Mouse (Mus musculus) heart, embryonic 13.5 days (tissue): ENCODE measurements around the gene Mtnr1a. TPM values are rescaled to one million over a fixed set of nuclear protein-coding genes. Genes with fewer than 3 reads are reported as not detected.
A peak's percentile ranks its signal among the peaks of the same experiment; 100 is the strongest.
"Not testable (repeated sequence)": the region's sequence is repeated elsewhere in the genome, so short reads cannot be mapped to it uniquely, and the experiment has no call there.

ENCODE experiments used
- ATAC-seq: fragments of 200-750 bp; cut with Nextera tagmentation; 2 replicates; pipeline ENCODE4 v1.8.0; 2017; ENCODE audit warnings: moderate TSS enrichment; ENCODE audit not compliant: insufficient number of reproducible peaks, low FRiP score, low TSS enrichment; ENCODE audit errors: extremely low read depth
- H3K27ac ChIP-seq: fragments of 300-500 bp; sonication (generic); replicated peaks from 2 replicates; pipeline ENCODE4 v1.5.1; 2015; ENCODE audit warnings: moderate library complexity, mild to moderate bottlenecking, inconsistent platforms
- H3K27me3 ChIP-seq: fragments of 300-500 bp; sonication (generic); replicated peaks from 2 replicates; pipeline ENCODE4 v1.6.1; 2015; ENCODE audit warnings: mild to moderate bottlenecking, inconsistent platforms
- H3K36me3 ChIP-seq: fragments of 300-500 bp; sonication (generic); 2 replicates; pipeline ENCODE4 v1.6.1; 2015; ENCODE audit warnings: mild to moderate bottlenecking, inconsistent platforms
- H3K4me1 ChIP-seq: fragments of 300-500 bp; sonication (generic); 2 replicates; pipeline ENCODE4 v1.6.1; 2015; ENCODE audit warnings: inconsistent platforms
- H3K4me2 ChIP-seq: fragments of 300-500 bp; sonication (generic); 2 replicates; pipeline ENCODE4 v1.6.1; 2015; ENCODE audit warnings: inconsistent platforms, mild to moderate bottlenecking, moderate library complexity
- H3K4me3 ChIP-seq: fragments of 300-500 bp; sonication (generic); 2 replicates; pipeline ENCODE4 v1.5.1; 2015; ENCODE audit warnings: moderate library complexity, mild to moderate bottlenecking, inconsistent platforms
- H3K9ac ChIP-seq: fragments of 300-500 bp; sonication (generic); 2 replicates; pipeline ENCODE4 v1.6.1; 2015; ENCODE audit warnings: inconsistent platforms, mild to moderate bottlenecking, moderate library complexity
- H3K9me3 ChIP-seq: fragments of 300-500 bp; sonication (generic); 2 replicates; pipeline ENCODE4 v1.6.1; 2016; ENCODE audit warnings: inconsistent platforms
- WGBS: fragments of 180-500 bp; shearing (Covaris S2); methylation state at CpG from one replicate; pipeline ENCODE4 v1.1.7; 2015; ENCODE audit warnings: mixed read lengths; 5-methylcytosine and 5-hydroxymethylcytosine counted together
- polyA plus RNA-seq: library from polyadenylated mRNA; unstranded; fragments of >200 nt; fragmentation: Nextera tagmentation; extraction: Ambion mirVana; gene quantifications from 2 replicates; pipeline ENCODE4 v1.2.1, GENCODE M21; 2015

Gene Mtnr1a
- polyA plus RNA-seq, 1 experiment from 2014 or later: 0.15 TPM

DNA sequence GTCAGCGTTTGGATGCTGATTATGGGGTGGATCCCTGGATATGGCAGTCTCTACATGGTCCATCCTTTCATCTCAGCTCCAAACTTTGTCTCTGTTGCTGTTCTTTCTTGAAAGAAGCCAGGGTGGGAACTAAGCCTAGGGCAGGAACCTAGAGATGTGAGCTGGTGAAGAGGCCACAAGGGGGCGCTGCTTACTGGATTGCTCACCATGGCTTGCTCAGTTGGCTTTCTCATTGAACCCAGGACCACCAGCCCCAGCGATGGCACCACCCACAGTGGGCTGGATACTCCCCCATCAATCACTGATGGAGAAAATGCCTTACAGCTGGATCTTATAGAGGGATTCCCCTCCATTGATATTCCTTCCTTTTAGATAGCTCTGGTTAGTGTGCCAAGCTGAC is 12.1 kb upstream of the Mtnr1a start:
- 26% methylated on average over 3 of the region's 3 CpGs for WGBS
- H3K9me3 ChIP-seq: no peaks in the 10 kb centered on the region
- ATAC-seq: no peak

DNA sequence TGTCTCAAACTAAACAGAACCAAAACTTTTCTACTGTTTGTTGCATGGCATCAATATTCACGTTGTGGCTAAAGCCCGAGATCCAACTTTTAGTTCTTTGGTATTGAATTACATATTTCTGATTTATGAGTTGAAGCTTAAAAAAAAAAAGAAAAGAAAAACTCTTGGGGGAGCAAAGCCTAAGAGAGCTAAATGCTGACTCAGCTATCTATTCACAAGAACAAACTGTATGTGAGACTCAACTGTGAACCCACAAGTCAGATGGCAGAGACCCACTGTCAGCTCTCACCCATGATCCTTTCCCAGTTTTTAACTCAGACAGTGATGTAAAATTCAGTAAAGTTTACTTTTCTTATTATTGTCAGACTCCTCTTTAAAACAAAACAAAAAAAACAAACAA is 8.9 kb upstream of the Mtnr1a start:
- H3K36me3 ChIP-seq: peaks cover 17% of the 10 kb centered on the region
- H3K4me2 ChIP-seq: no peak overlapping the region
- 81% methylated on average over 2 of the region's 2 CpGs for WGBS
- no peak overlapping the region for H3K4me3 ChIP-seq
- H3K9ac ChIP-seq: no peak overlapping the region
- H3K4me1 ChIP-seq: peaks cover 8% of the 10 kb centered on the region; the same call in 1 of the 2 replicates
- ATAC-seq: no peak
- no peak overlapping the region for H3K27ac ChIP-seq
- H3K27me3 ChIP-seq: no peaks in the 10 kb centered on the region
- no peaks in the 10 kb centered on the region for H3K9me3 ChIP-seq

More for the DNA sequence above, 12.1 kb upstream of the Mtnr1a start:
- H3K27ac ChIP-seq: no peak overlapping the region
- H3K36me3 ChIP-seq: peaks cover 49% of the 10 kb centered on the region
- H3K9ac ChIP-seq: no peak overlapping the region
- H3K27me3 ChIP-seq: no peaks in the 10 kb centered on the region
- no peak overlapping the region for H3K4me3 ChIP-seq
- no peaks in the 10 kb centered on the region for H3K4me1 ChIP-seq
- no peak overlapping the region for H3K4me2 ChIP-seq

DNA sequence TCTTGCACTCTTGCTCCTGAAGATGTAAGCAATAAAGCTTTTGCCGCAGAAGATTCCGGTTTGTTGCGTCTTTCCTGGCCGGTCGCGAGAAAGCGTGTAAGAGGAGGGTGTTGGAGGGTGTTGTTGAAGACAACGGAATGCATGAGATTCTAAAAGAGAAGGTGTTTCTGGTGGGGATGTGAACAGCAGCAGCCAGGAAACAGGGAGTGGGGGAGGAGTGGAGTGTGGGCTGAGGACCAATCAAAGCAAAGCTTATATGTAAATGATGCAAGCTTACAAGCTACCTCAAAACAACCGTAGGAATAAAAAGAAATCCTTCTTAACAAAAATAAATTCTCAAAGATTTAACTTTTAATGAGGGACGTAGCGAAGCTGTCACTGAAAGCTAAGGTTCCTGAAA is 6.6 kb upstream of the Mtnr1a start:
- ATAC-seq: no peak
- Histone ChIP-seq H3K27me3 (no peaks in the 10 kb centered on the region), H3K9me3 (no peaks in the 10 kb centered on the region), H3K4me3 (no peak overlapping the region), H3K9ac (no peak overlapping the region), H3K36me3 (peaks cover 9% of the 10 kb centered on the region; the same call in 1 of the 2 replicates), H3K4me1 (peaks cover 8% of the 10 kb centered on the region; the same call in 1 of the 2 replicates), H3K27ac (no peak overlapping the region), H3K4me2 (no peak overlapping the region)
- 83% methylated on average over 11 of the region's 11 CpGs for WGBS

DNA sequence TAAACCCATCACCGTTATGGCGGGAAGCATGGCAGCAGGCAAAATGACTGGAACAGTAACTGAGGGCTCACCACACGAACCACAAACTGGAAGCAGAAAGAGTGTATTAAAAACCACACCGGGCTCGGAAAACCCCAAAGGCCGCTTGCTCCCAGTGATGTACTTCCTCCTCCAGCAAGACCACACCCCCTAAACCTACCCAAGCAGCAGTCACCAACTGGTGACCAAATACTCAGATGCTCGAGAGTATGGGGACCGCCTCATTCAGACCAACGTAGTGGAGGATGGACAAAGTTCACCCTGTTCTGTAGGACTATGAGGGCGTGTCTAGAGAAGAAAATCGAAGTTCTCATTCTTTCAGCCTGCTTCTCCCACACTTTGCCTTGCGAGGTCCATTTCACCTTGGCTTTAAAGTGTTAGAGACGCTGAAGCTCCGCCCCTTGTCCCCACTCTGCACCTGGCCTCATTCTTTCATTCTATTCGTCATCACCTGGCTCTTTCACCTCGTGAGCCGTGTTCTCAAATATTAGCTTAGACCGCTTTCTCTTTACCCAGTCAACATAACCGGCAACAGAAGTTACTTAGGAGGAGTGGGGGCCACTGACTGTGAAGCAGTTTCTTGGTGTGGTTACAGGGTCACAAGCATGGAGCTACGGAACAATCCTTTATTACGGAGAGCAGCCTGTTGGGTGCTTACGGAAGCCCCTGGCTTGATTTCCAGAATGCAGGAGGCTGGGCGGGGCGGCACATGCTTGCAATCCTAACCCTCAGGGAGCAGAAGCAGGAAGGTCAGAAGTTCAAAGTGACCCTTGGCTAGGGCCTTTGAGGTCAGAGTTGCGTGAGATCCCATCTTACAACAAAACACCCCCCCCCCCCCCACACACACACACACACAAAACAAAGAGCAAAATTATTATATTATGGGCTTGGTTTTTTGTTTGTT is 5.7 kb upstream of the Mtnr1a start:
- Histone ChIP-seq H3K27me3 (0 out of 2 replicates have a peak, but pooled peaks cover 3% of the 10 kb centered on the region), H3K36me3 (peaks cover 3% of the 10 kb centered on the region; the same call in 1 of the 2 replicates), H3K27ac (no peak overlapping the region), H3K9me3 (no peaks in the 10 kb centered on the region), H3K4me1 (peaks cover 8% of the 10 kb centered on the region; the same call in 1 of the 2 replicates), H3K4me2 (no peak overlapping the region), H3K9ac (no peak overlapping the region), H3K4me3 (no peak overlapping the region)
- ATAC-seq: no peak
- WGBS: 69% methylated on average over 25 of the region's 25 CpGs

DNA sequence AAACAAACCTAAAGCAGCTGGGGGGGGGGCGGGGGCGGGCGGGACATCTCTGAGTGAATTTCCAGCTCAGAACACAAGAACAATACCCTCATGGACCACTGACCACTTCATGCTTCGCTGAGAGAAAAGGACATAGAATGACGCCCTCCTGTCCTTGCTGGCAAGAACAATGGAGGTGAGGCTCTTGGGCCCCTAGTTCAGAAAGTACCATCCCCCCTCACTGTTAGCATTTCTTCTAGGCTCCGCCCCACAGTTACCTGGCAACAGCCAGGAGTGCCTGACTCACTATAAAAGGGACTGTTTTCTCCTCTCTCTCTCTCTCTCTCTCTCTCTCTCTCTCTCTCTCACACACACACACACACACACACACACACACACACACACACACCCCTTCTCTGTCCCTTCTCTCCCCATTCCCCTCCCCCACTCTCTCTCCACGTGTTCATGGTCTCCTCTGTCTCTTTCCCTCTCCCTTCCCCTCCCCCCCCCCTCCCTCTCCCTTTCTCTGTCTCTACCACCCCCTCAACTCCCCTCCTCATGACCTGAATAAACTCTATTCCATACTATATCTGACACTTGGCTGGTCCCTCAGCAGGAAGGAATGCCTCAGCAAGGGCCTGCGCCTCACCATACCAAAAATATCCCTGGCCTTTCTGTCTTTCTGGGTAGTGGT is 4.6 kb upstream of the Mtnr1a start:
- peaks cover 8% of the 10 kb centered on the region; the same call in 1 of the 2 replicates for H3K4me1 ChIP-seq
- no peak overlapping the region for H3K4me3 ChIP-seq
- ATAC-seq: no peak
- H3K36me3 ChIP-seq: no peaks in the 10 kb centered on the region
- WGBS: 50% methylated on average over 8 of the region's 8 CpGs
- H3K9me3 ChIP-seq: no peaks in the 10 kb centered on the region
- peaks cover 7% of the 10 kb centered on the region for H3K27me3 ChIP-seq
- H3K9ac ChIP-seq: no peak overlapping the region
- H3K27ac ChIP-seq: no peak overlapping the region
- no peak overlapping the region for H3K4me2 ChIP-seq

DNA sequence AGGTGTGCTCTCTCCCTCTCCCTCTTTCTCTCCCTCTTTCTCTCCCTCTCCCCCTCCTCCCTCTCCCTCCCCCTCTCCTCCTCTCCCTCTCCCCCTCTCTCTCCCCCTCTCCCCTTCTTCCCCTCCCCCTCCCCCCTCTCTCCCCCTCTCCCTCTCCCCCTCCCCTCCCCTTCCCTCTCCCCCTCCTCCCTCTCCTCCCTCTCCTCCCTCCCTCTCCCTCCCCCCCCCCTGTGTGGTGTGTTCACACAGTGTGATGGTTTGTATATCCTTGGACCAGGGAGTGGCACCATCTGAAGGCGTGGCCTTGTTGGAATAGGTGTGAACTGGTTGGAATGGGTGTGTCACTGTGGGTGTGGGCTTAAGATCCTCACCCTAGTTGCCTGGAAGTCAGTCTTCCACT is 3.5 kb upstream of the Mtnr1a start:
- H3K4me1 ChIP-seq, H3K4me3 ChIP-seq, ATAC-seq, H3K36me3 ChIP-seq, H3K4me2 ChIP-seq, H3K27ac ChIP-seq, H3K9ac ChIP-seq, H3K9me3 ChIP-seq: not testable (repeated sequence)
- peaks cover 17% of the 10 kb centered on the region for H3K27me3 ChIP-seq
- WGBS: 100% methylated on average over 1 of the region's 1 CpGs

DNA sequence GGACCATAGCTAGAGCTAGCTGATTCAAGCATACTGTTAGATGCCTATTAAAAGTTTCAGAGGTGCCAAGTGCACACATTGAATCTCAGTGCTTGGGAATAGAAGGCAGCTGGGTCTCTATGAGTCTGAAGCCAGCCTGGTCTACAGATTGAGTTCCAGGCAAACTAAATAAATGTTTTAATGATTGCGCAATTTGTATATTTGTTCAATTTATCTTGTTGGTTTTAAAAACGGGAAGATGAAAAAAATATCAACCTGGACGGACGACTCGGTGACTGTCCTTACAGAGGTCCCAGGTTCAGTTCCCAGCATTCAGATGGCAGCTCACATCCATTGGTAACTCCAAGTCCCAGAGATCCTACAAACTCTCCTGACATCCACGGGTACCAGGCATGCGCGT is 2.0 kb downstream of the Mtnr1a start:
- Histone ChIP-seq H3K36me3 (no peaks in the 10 kb centered on the region), H3K9me3 (no peaks in the 10 kb centered on the region), H3K4me3 (no peak overlapping the region), H3K9ac (no peak overlapping the region), H3K4me2 (no peak overlapping the region), H3K27me3 (peaks cover 18% of the 10 kb centered on the region), H3K27ac (no peak overlapping the region), H3K4me1 (no peaks in the 10 kb centered on the region)
- WGBS: 79% methylated on average over 8 of the region's 8 CpGs
- ATAC-seq: no peak

DNA sequence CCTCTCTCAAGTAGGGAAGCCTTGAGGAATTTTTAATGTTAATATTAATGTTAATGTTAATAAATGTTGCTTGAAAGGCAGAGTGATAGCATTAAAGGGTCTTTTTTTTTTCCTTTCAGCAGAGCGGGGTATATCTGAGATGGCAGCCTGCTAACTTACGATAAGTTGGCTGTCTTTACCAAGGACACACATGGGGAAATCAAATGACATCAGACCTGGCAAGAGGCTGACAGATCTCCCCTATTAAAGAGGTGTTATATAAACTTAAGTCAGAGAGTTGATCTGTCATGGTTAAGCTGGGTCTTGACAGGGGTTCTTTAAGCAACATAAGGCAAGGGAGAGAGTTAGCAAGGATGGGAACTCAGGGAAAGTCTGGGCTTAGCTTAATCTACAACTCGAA is 11.9 kb downstream of the Mtnr1a start:
- ATAC-seq: no peak

DNA sequence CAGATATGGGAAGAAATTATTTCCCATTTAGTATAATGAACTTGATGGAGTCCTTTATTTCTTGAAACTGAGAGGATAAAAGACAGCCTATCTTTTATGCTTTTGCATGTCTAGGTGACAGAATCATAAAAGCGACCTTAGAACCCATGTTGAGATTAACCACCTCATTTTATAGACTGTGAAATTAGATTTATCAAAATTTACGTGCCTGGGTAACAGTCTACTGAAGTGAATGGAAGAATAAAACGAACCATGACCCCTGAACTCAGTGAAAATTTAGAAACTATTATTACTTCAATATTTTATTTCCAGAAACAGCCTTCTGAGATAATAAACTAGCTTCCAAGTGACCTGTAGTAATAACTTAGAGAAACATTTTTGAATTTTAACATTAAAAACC is 24.7 kb downstream of the Mtnr1a start:
- peaks cover 7% of the 10 kb centered on the region; the same call in 1 of the 2 replicates for H3K4me1 ChIP-seq
- H3K9ac ChIP-seq: no peak overlapping the region
- no peak overlapping the region for H3K4me2 ChIP-seq
- H3K36me3 ChIP-seq: no peaks in the 10 kb centered on the region
- H3K9me3 ChIP-seq: no peaks in the 10 kb centered on the region
- ATAC-seq: no peak
- H3K27ac ChIP-seq: no peak overlapping the region
- H3K27me3 ChIP-seq: no peaks in the 10 kb centered on the region
- 72% methylated on average over 3 of the region's 3 CpGs for WGBS
- H3K4me3 ChIP-seq: no peak overlapping the region

More for the DNA sequence above, 11.9 kb downstream of the Mtnr1a start:
- Histone ChIP-seq H3K27ac (no peak overlapping the region), H3K27me3 (no peaks in the 10 kb centered on the region), H3K4me3 (no peak overlapping the region), H3K9me3 (no peaks in the 10 kb centered on the region), H3K4me2 (no peak overlapping the region), H3K36me3 (no peaks in the 10 kb centered on the region), H3K4me1 (no peaks in the 10 kb centered on the region), H3K9ac (no peak overlapping the region)
- 75% methylated on average over 3 of the region's 3 CpGs for WGBS

DNA sequence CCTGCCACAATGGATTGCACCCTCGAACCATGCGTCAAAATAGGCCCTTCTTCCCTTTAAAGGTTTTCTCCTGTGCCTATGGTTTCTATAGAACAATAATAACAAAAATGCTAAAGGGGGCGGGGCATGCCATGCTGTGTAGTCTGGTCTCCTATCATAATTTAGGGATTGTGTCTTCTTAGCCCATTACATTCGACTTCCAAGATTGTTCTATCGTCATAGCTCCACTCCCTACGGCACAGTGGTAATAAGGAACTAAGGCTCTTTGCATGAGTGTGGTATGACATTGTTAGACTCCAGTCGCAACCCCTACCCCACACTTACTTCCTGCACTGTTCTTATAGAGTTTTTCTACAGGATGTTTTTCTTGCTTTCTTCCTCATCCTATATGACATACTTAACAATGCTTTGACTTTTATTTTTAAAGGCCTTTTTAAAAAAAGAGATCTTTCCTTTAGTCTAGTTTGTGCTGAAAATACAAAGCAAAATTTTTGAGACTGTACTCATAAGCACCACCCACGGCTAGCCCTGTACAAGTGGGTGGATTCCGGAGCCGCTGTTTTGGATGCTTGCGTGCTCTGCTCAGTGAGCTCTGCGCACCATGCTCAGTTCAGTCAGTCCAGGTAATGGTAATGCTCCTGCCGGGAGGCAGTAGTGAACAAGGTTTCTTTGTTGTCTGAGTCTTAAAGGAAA is 40.6 kb downstream of the Mtnr1a start:
- H3K36me3 ChIP-seq: no peaks in the 10 kb centered on the region
- H3K27me3 ChIP-seq: peaks cover 48% of the 10 kb centered on the region
- peak overlapping the region; percentile 70 for H3K4me2 ChIP-seq
- 27% methylated on average over 13 of the region's 13 CpGs for WGBS
- ATAC-seq: no peak
- no peaks in the 10 kb centered on the region for H3K9me3 ChIP-seq
- peaks cover 19% of the 10 kb centered on the region for H3K4me1 ChIP-seq
- H3K27ac ChIP-seq: no peak overlapping the region
- 0 out of 2 replicates have a peak overlapping the region, but pooled peaks have one; percentile 24 for H3K9ac ChIP-seq
- peak overlapping the region; percentile 44 for H3K4me3 ChIP-seq
